Mouse (Mus musculus) frontal cortex, adult (tissue): ENCODE measurements around the gene 2210011C24Rik.
A peak's percentile ranks its signal among the peaks of the same experiment; 100 is the strongest.

Source experiments
- ATAC-seq: cut with Nextera tagmentation; 2 replicates; pipeline ENCODE4 v1.9.2; 2017; ENCODE audit warnings: mild to moderate bottlenecking, moderate library complexity, mixed read lengths; ENCODE audit not compliant: low TSS enrichment

Gene 2210011C24Rik

GRCm38 (mm10) chr8:84011705-84012498, at the start of gene 2210011C24Rik:
Gene 2210011C24Rik, minus strand, starts transcription at chr8:84012171.
- peak; percentile 11; the same call in 1 of the 2 replicates for ATAC-seq

- no peak for ATAC-seq
These were observed 48.3 kb upstream of the 2210011C24Rik start for GRCm38 (mm10) chr8:84060245-84060644.

GRCm38 (mm10) chr8:84059226-84059625, 47.3 kb upstream of the 2210011C24Rik start:
- no peak for ATAC-seq

- ATAC-seq, result no peak
These were observed 45.9 kb upstream of the 2210011C24Rik start for GRCm38 (mm10) chr8:84057827-84058226.

- ATAC-seq, result no peak
These were observed 41.3 kb upstream of the 2210011C24Rik start for GRCm38 (mm10) chr8:84053229-84053628.

- ATAC-seq, result no peak
These were observed 40.8 kb upstream of the 2210011C24Rik start for GRCm38 (mm10) chr8:84052746-84053145.

- no peak for ATAC-seq
These were observed 36.2 kb upstream of the 2210011C24Rik start for GRCm38 (mm10) chr8:84048171-84048570.

GRCm38 (mm10) chr8:84046505-84046904, 34.5 kb upstream of the 2210011C24Rik start:
- ATAC-seq, result no peak

- no peak for ATAC-seq
These were observed 32.9 kb upstream of the 2210011C24Rik start, which contains the start of gene Rln3 for GRCm38 (mm10) chr8:84044900-84045299. Gene Rln3, minus strand, starts transcription at chr8:84045000.

- no peak for ATAC-seq
These were observed 32.1 kb upstream of the 2210011C24Rik start for GRCm38 (mm10) chr8:84044103-84044502.

- ATAC-seq, result no peak
These were observed 31.0 kb upstream of the 2210011C24Rik start for GRCm38 (mm10) chr8:84042948-84043342.

GRCm38 (mm10) chr8:84042066-84042947, 30.3 kb upstream of the 2210011C24Rik start, which contains the start of gene Il27ra:
Gene Il27ra, minus strand, starts transcription at chr8:84042589.
- peak; percentile 81; the same call in 1 of the 2 replicates for ATAC-seq

GRCm38 (mm10) chr8:84039050-84039449, 27.1 kb upstream of the 2210011C24Rik start:
- ATAC-seq, result peak; percentile 56

- no peak for ATAC-seq
These were observed 26.0 kb upstream of the 2210011C24Rik start for GRCm38 (mm10) chr8:84038015-84038414.

GRCm38 (mm10) chr8:84032777-84033176, 20.8 kb upstream of the 2210011C24Rik start:
- ATAC-seq, result no peak

GRCm38 (mm10) chr8:84029272-84029671, 17.3 kb upstream of the 2210011C24Rik start:
- ATAC-seq, result no peak

- ATAC-seq, result no peak
These were observed 15.5 kb upstream of the 2210011C24Rik start for GRCm38 (mm10) chr8:84027449-84027848.

- ATAC-seq, result peak; percentile 48
These were observed 13.9 kb upstream of the 2210011C24Rik start for GRCm38 (mm10) chr8:84025863-84026262.

- ATAC-seq, result no peak
These were observed 12.2 kb upstream of the 2210011C24Rik start for GRCm38 (mm10) chr8:84024171-84024570.

- ATAC-seq, result no peak
These were observed 11.7 kb upstream of the 2210011C24Rik start for GRCm38 (mm10) chr8:84023631-84024030.

- no peak for ATAC-seq
These were observed 11.1 kb upstream of the 2210011C24Rik start for GRCm38 (mm10) chr8:84023085-84023484.

GRCm38 (mm10) chr8:84021569-84021968, 9.6 kb upstream of the 2210011C24Rik start:
- no peak for ATAC-seq
